Mouse (Mus musculus): ENCODE results near the gene Gm26566.

DNA sequence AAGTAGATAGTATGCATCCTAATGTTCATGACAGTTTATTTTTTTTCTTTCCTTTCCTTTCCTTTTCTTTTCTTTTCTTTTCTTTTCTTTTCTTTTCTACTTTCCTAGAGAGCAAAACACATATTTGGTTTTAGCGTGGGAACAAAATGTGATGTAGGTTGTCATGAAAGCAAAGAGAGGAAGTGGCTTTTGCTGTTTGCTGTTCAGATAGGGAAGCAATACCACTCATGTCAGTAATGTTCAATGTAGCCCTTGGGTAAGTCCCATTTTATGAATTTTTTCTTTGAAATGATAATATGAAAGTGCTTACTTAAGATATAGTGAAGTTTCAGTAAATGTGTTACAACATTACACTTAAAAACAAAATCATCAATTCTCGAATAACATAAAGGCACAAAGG is 28.2 kb upstream of the Gm26566 start:
- no peak for TF ChIP-seq POLR2A (IDR thresholded peaks at IDR 0.05; ENCODE audit: low read depth, low read length)
- no peak for TF ChIP-seq CTCF (conservative IDR thresholded peaks at IDR 0.05; ENCODE audit: insufficient read depth, insufficient read length, low read depth, low read length)

Measured in kidney, adult 2 months (tissue).